Mouse (Mus musculus): ENCODE measurements around the gene Zbed5. TPM values are rescaled to one million over a fixed set of nuclear protein-coding genes. Genes with fewer than 3 reads are reported as not detected.

The Zbed5 gene
- total RNA-seq, 1 experiment, result 15.7 TPM

DNA sequence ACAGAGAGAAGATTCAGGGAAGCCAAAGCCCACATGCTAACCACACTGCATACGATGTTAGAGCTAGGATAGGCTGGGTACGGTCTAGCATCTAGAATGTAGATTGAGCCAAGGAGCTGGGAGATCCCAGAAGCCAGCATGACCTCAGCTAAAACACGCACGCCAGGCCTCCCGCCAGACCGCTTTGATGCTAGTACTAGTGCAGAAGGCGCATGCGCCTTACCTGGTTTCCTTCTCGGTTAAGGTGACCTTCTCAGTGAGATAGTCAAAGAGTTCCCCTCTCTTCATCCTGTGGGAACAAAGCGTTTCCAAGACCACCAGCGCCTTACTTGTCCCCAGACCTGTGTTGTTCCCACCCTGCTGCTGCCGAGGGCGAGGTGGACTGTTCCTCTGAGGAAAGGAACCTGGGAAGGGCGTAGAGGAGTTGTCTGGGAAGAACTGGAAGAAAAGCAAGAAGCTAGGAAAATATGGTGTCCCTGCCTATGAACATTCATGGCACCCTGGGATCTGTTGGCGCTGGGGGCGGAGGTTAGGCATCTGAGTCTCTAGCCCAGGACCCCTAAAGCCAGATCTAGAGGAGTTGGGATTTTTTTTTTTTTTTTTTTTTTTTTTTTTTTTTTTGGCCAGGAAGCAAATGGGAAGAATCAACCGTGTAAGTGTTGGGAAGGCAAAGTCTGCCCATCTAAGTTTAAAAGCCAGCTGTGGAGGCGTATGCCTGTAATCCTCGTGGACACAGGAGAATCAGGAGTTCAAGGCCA lies 26.1 kb upstream of the Zbed5 start:
- TF ChIP-seq ZNF384 (IDR thresholded peaks at IDR 0.05; ENCODE audit: low read depth, low read length) (peak; percentile 92), CHD2 (IDR thresholded peaks at IDR 0.05; ENCODE audit: low read depth, low read length) (no peak), ZC3H11A (IDR thresholded peaks at IDR 0.05; ENCODE audit: borderline replicate concordance, low read depth, low read length) (no peak), HCFC1 (IDR thresholded peaks at IDR 0.05; ENCODE audit: borderline replicate concordance, insufficient read depth, low read length) (no peak), MAFK (IDR thresholded peaks at IDR 0.05; ENCODE audit: insufficient read depth, low read depth, low read length) (no peak)
- peak overlapping the region; percentile 56; the same call in 1 of the 2 replicates for H3K9ac ChIP-seq (ENCODE audit: insufficient read depth, low read depth, low read length, poor library complexity, severe bottlenecking)
- no peaks in the 10 kb centered on the region for H3K9me3 ChIP-seq (ENCODE audit: control insufficient read depth, insufficient read depth, low read depth, low read length)
- H3K4me3 ChIP-seq (ENCODE audit: insufficient read depth in 1 of 2, low read depth in 1 of 2, low read length in 2 of 2, poor library complexity in 1 of 2, severe bottlenecking in 1 of 2), result peak overlapping the region in 1 of 2 experiments; percentile 30; a peak in 2 of 4 replicates
- DNase-seq (ENCODE audit: low read depth, low spot score), result no peak
- no peaks in the 10 kb centered on the region for H3K36me3 ChIP-seq (ENCODE audit: control insufficient read depth, insufficient read depth, low read length, poor library complexity, severe bottlenecking)
- in situ Hi-C loops (cut with MboI; ENCODE audit: low sequenced_read_pairs in 2 of 2, unreplicated experiment in 2 of 2), result no loop called here
- H3K27ac ChIP-seq (ENCODE audit: insufficient read depth, low read depth, low read length, poor library complexity, severe bottlenecking), result peak overlapping the region; percentile 35
- H3K4me1 ChIP-seq (ENCODE audit: control insufficient read depth in 2 of 2, insufficient read depth in 2 of 2, low read length in 2 of 2, poor library complexity in 1 of 2), result peaks cover 0 to 13% of the 10 kb centered on the region in 2 experiments; a peak in 1 of 4 replicates

DNA sequence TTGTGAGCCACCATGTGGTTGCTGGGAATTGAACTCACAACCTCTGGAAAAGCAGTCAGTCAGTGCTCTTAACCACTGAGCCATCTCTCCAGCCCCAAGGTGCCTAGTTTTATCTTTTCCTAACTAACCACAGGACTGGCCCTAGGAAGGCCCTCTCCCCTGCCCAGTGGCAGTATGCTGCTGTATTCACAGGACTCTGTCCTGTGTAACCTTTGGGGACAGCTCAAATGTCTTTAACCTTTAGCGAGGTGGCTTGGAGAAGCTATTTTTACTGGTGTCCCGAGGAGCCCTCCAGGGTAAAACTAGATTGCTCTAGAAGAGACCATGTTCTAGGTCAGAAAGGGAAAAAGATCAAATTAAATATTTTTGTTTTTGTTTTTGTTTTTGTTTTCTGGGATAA lies 24.3 kb upstream of the Zbed5 start:
- Histone ChIP-seq H3K4me1 (ENCODE audit: control insufficient read depth in 2 of 2, insufficient read depth in 2 of 2, low read length in 2 of 2, poor library complexity in 1 of 2) (peaks cover 2 to 9% of the 10 kb centered on the region in 2 experiments; a peak in 1 of 4 replicates), H3K36me3 (ENCODE audit: control insufficient read depth, insufficient read depth, low read length, poor library complexity, severe bottlenecking) (no peaks in the 10 kb centered on the region), H3K27ac (ENCODE audit: insufficient read depth, low read depth, low read length, poor library complexity, severe bottlenecking) (no peak overlapping the region), H3K9me3 (ENCODE audit: control insufficient read depth, insufficient read depth, low read depth, low read length) (no peaks in the 10 kb centered on the region), H3K4me3 (ENCODE audit: insufficient read depth in 1 of 2, low read depth in 1 of 2, low read length in 2 of 2, poor library complexity in 1 of 2, severe bottlenecking in 1 of 2) (no peak overlapping the region), H3K9ac (ENCODE audit: insufficient read depth, low read depth, low read length, poor library complexity, severe bottlenecking) (no peak overlapping the region)
- in situ Hi-C loops (cut with MboI; ENCODE audit: low sequenced_read_pairs in 2 of 2, unreplicated experiment in 2 of 2), result no loop called here
- DNase-seq (ENCODE audit: low read depth, low spot score), result no peak
- TF ChIP-seq ZNF384 (IDR thresholded peaks at IDR 0.05; ENCODE audit: low read depth, low read length), result no peak
- TF ChIP-seq HCFC1 (IDR thresholded peaks at IDR 0.05; ENCODE audit: borderline replicate concordance, insufficient read depth, low read length), result no peak
- no peak for TF ChIP-seq MAFK (IDR thresholded peaks at IDR 0.05; ENCODE audit: insufficient read depth, low read depth, low read length)
- TF ChIP-seq CHD2 (IDR thresholded peaks at IDR 0.05; ENCODE audit: low read depth, low read length), result no peak
- no peak for TF ChIP-seq ZC3H11A (IDR thresholded peaks at IDR 0.05; ENCODE audit: borderline replicate concordance, low read depth, low read length)

DNA sequence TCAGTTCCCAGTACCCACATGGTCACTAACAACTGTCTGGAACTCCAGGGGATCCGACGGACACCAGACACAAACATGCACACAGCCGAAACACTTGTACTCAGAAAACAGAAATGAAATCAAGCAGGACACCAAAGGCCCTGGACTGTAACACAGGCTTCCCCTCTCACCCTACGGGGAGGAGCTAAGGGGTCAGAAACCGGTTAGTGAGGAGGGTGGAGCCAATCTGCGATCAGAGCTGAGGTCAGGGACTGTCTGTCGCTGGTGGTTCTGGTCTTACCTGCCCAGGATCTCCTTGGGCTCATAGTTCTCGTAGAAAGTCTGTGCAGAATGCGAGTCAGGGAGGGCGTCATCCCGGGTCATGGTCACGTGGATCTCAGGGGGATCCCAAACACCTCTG lies 21.6 kb upstream of the Zbed5 start:
- H3K9ac ChIP-seq (ENCODE audit: insufficient read depth, low read depth, low read length, poor library complexity, severe bottlenecking), result no peak overlapping the region; the same call in 1 of the 2 replicates
- H3K27ac ChIP-seq (ENCODE audit: insufficient read depth, low read depth, low read length, poor library complexity, severe bottlenecking), result no peak overlapping the region
- H3K36me3 ChIP-seq (ENCODE audit: control insufficient read depth, insufficient read depth, low read length, poor library complexity, severe bottlenecking), result no peaks in the 10 kb centered on the region
- in situ Hi-C loops (cut with MboI; ENCODE audit: low sequenced_read_pairs in 2 of 2, unreplicated experiment in 2 of 2), result no loop called here
- H3K9me3 ChIP-seq (ENCODE audit: control insufficient read depth, insufficient read depth, low read depth, low read length), result no peaks in the 10 kb centered on the region
- DNase-seq (ENCODE audit: low read depth, low spot score), result no peak
- peaks cover 2 to 9% of the 10 kb centered on the region in 2 experiments; a peak in 1 of 4 replicates for H3K4me1 ChIP-seq (ENCODE audit: control insufficient read depth in 2 of 2, insufficient read depth in 2 of 2, low read length in 2 of 2, poor library complexity in 1 of 2)
- peak overlapping the region; percentile 15 to 54; a peak in 3 of 4 replicates for H3K4me3 ChIP-seq (ENCODE audit: insufficient read depth in 1 of 2, low read depth in 1 of 2, low read length in 2 of 2, poor library complexity in 1 of 2, severe bottlenecking in 1 of 2)
- TF ChIP-seq ZNF384 (IDR thresholded peaks at IDR 0.05; ENCODE audit: low read depth, low read length), result no peak
- TF ChIP-seq HCFC1 (IDR thresholded peaks at IDR 0.05; ENCODE audit: borderline replicate concordance, insufficient read depth, low read length), result no peak
- TF ChIP-seq ZC3H11A (IDR thresholded peaks at IDR 0.05; ENCODE audit: borderline replicate concordance, low read depth, low read length), result no peak
- TF ChIP-seq CHD2 (IDR thresholded peaks at IDR 0.05; ENCODE audit: low read depth, low read length), result no peak
- no peak for TF ChIP-seq MAFK (IDR thresholded peaks at IDR 0.05; ENCODE audit: insufficient read depth, low read depth, low read length)

DNA sequence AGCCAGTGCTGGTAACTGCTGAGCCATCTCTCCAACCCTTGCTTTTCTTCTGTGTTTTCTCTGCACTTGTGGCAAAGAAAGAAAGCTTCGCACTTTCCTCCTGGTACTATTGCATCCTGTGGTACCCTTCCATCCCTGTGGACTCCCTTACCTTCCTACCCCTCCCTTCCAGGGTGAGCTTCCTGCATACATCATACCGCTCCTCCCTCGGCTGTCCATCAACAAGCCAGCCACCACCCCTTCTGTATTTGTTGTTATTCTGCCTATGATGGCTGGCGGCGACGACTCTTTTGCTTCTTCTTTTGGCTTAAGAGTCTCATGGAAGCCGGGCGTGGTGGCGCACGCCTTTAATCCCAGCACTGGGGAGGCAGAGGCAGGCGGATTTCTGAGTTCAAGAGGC lies 20.4 kb upstream of the Zbed5 start:
- Histone ChIP-seq H3K36me3 (ENCODE audit: control insufficient read depth, insufficient read depth, low read length, poor library complexity, severe bottlenecking) (no peaks in the 10 kb centered on the region; the same call in 1 of the 2 replicates), H3K9ac (ENCODE audit: insufficient read depth, low read depth, low read length, poor library complexity, severe bottlenecking) (peak overlapping the region; percentile 28; the same call in 1 of the 2 replicates), H3K4me3 (ENCODE audit: insufficient read depth in 1 of 2, low read depth in 1 of 2, low read length in 2 of 2, poor library complexity in 1 of 2, severe bottlenecking in 1 of 2) (peak overlapping the region; percentile 56 to 57), H3K4me1 (ENCODE audit: control insufficient read depth in 2 of 2, insufficient read depth in 2 of 2, low read length in 2 of 2, poor library complexity in 1 of 2) (peaks cover 2 to 9% of the 10 kb centered on the region in 2 experiments; a peak in 1 of 4 replicates), H3K27ac (ENCODE audit: insufficient read depth, low read depth, low read length, poor library complexity, severe bottlenecking) (no peak overlapping the region; the same call in 1 of the 2 replicates), H3K9me3 (ENCODE audit: control insufficient read depth, insufficient read depth, low read depth, low read length) (no peaks in the 10 kb centered on the region)
- TF ChIP-seq HCFC1 (IDR thresholded peaks at IDR 0.05; ENCODE audit: borderline replicate concordance, insufficient read depth, low read length) (no peak), MAFK (IDR thresholded peaks at IDR 0.05; ENCODE audit: insufficient read depth, low read depth, low read length) (no peak), ZC3H11A (IDR thresholded peaks at IDR 0.05; ENCODE audit: borderline replicate concordance, low read depth, low read length) (no peak), ZNF384 (IDR thresholded peaks at IDR 0.05; ENCODE audit: low read depth, low read length) (no peak), CHD2 (IDR thresholded peaks at IDR 0.05; ENCODE audit: low read depth, low read length) (no peak)
- in situ Hi-C loops (cut with MboI; ENCODE audit: low sequenced_read_pairs in 2 of 2, unreplicated experiment in 2 of 2), result no loop called here
- no peak for DNase-seq (ENCODE audit: low read depth, low spot score)

Data from ES-E14 (cell line).